Mouse (Mus musculus) myocyte (in vitro differentiated cells): ENCODE results near the gene Smurf2. TPM values are rescaled to one million over a fixed set of nuclear protein-coding genes. Genes with fewer than 3 reads are reported as not detected.
"Not testable (repeated sequence)": the region's sequence is repeated elsewhere in the genome, so short reads cannot be mapped to it uniquely, and the experiment has no call there.

ENCODE experiments used
- H3K27me3 ChIP-seq: one replicate; pipeline ENCODE4 v1.6.1; 2011; ENCODE audit not compliant: control insufficient read depth, insufficient read depth, insufficient read length
- H3K36me3 ChIP-seq: one replicate; pipeline ENCODE4 v1.6.1; 2011; ENCODE audit not compliant: control insufficient read depth, insufficient read depth
- H3K4me2 ChIP-seq: one replicate; pipeline ENCODE4 v1.6.1; 2011; ENCODE audit warnings: low read depth, control low read depth
- H3K4me3 ChIP-seq: one replicate; pipeline ENCODE4 v1.5.1; 2011; ENCODE audit warnings: mild to moderate bottlenecking, control low read depth, moderate library complexity
- H3K79me2 ChIP-seq: one replicate; pipeline ENCODE4 v1.6.1; 2011; ENCODE audit not compliant: control insufficient read depth, insufficient read depth
- H3ac ChIP-seq: one replicate; pipeline ENCODE4 v1.6.1; 2011; ENCODE audit not compliant: control insufficient read depth, insufficient read length
- CEBPB ChIP-seq: IDR thresholded peaks from 2 replicates; pipeline ENCODE4 v1.6.1; 2011; ENCODE audit warnings: mild to moderate bottlenecking, moderate library complexity; ENCODE audit not compliant: poor library complexity, insufficient read depth, severe bottlenecking
- E2F4 ChIP-seq: IDR thresholded peaks from one replicate; pipeline ENCODE4 v1.6.1; 2011; ENCODE audit warnings: mild to moderate bottlenecking, control low read depth, moderate library complexity; ENCODE audit not compliant: insufficient read depth
- MAX ChIP-seq: IDR thresholded peaks from one replicate; pipeline ENCODE4 v1.6.1; 2011; ENCODE audit warnings: low read depth, mild to moderate bottlenecking, control low read depth
- MYOD1 ChIP-seq, 3 experiments: IDR thresholded peaks; one replicate each; pipeline ENCODE4 v1.6.1; 2011; ENCODE audit warnings: control low read depth in 2 of 3, low read depth in 2 of 3, mild to moderate bottlenecking in 2 of 3, moderate library complexity in 1 of 3; ENCODE audit not compliant: insufficient read length in 2 of 3, control insufficient read depth in 1 of 3
- MYOG ChIP-seq, 3 experiments: IDR thresholded peaks; one replicate each; pipeline ENCODE4 v1.6.1; 2011; ENCODE audit warnings: control low read depth in 2 of 3, low read depth in 2 of 3, mild to moderate bottlenecking in 2 of 3; ENCODE audit not compliant: insufficient read length in 2 of 3, control insufficient read depth in 1 of 3, insufficient read depth in 1 of 3
- POLR2A ChIP-seq: IDR thresholded peaks from one replicate; pipeline ENCODE4 v1.6.1; 2011; ENCODE audit warnings: low read depth, mild to moderate bottlenecking, control low read depth, moderate library complexity; ENCODE audit not compliant: insufficient read length
- POLR2AphosphoS2 ChIP-seq: IDR thresholded peaks from one replicate; pipeline ENCODE4 v1.6.1; 2011; ENCODE audit warnings: low read depth, control low read depth; ENCODE audit not compliant: insufficient read length
- REST ChIP-seq: IDR thresholded peaks from one replicate; pipeline ENCODE4 v1.6.1; 2011; ENCODE audit warnings: mild to moderate bottlenecking, control low read depth, moderate library complexity; ENCODE audit not compliant: insufficient read depth, insufficient read length
- SRF ChIP-seq: IDR thresholded peaks from one replicate; pipeline ENCODE4 v1.6.1; 2011; ENCODE audit warnings: low read depth; ENCODE audit not compliant: control insufficient read depth, insufficient read length
- TCF12 ChIP-seq: IDR thresholded peaks from one replicate; pipeline ENCODE4 v1.6.1; 2011; ENCODE audit warnings: mild to moderate bottlenecking, control low read depth; ENCODE audit not compliant: poor library complexity, insufficient read depth, severe bottlenecking
- TCF3 ChIP-seq: IDR thresholded peaks from one replicate; pipeline ENCODE4 v1.6.1; 2011; ENCODE audit warnings: low read depth, control low read depth; ENCODE audit not compliant: insufficient read length
- USF1 ChIP-seq: IDR thresholded peaks from one replicate; pipeline ENCODE4 v1.6.1; 2011; ENCODE audit warnings: low read depth, mild to moderate bottlenecking, control low read depth, moderate library complexity
- polyA plus RNA-seq: library from polyadenylated mRNA; unstranded; fragments of >200 nt; fragmentation: generic; extraction: Trizol; gene quantifications from one replicate; pipeline ENCODE4 v1.2.1, GENCODE M21; 2012; ENCODE audit warnings: missing spikeins

The Smurf2 gene
- polyA plus RNA-seq, 1 experiment, result 11.5 TPM

DNA sequence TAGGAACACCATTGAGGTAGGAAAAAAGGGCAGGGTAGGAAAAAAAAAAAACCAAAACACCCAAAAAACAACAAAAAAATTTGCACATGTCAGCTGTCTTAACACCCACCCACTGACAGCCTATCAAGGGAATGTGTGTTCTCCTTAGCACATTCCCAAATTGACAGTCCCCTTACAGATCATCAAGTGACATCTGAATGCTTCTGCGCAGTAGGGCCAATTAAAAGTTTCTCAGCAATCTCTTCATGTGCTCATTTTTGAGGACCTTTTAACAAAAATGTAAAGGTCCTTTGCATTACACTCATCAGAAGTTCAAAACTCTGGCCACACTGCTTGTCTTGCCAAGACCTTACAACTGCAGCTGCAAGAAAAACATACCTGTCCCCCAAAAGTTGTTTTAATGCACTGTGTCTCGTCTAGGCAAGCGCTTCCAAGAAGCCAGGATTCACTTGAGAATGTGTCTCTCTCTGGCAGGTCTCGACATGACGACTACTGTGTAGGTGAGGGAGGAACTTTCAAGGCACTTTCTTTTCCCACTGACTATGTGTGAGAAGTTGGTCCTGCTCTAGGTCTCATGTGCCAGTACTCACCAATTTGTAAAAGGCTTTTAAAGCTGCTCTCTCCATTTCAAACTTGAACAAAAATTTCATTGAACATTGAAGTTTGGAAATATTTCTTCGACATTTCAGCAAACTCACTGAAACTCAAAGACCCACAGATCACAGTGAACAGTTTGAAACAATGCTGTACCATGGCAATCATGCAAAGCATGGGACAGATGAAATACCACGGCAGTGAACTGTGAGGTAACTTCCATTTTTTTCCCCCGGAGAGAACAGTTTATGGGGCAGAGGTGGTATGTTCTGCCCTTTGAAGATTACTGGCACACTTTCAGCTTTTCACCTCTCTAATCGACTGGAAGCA lies 137.4 kb downstream of the Smurf2 start:
- Histone ChIP-seq H3ac (no peak overlapping the region), H3K36me3 (peaks cover 70% of the 10 kb centered on the region), H3K4me3 (no peak overlapping the region), H3K79me2 (peaks cover 62% of the 10 kb centered on the region), H3K4me2 (no peak overlapping the region), H3K27me3 (no peaks in the 10 kb centered on the region)
- peak; percentile 18 for TF ChIP-seq POLR2AphosphoS2
- TF ChIP-seq TCF3, result no peak

- H3K79me2 ChIP-seq, result peaks cover 61% of the 10 kb centered on the region
- H3ac ChIP-seq, H3K4me2 ChIP-seq, H3K27me3 ChIP-seq, H3K4me3 ChIP-seq: not testable (repeated sequence)
- peaks cover 69% of the 10 kb centered on the region for H3K36me3 ChIP-seq
Measured at GRCm38 (mm10) chr11:106782271-106782670, 138.2 kb downstream of the Smurf2 start.

DNA sequence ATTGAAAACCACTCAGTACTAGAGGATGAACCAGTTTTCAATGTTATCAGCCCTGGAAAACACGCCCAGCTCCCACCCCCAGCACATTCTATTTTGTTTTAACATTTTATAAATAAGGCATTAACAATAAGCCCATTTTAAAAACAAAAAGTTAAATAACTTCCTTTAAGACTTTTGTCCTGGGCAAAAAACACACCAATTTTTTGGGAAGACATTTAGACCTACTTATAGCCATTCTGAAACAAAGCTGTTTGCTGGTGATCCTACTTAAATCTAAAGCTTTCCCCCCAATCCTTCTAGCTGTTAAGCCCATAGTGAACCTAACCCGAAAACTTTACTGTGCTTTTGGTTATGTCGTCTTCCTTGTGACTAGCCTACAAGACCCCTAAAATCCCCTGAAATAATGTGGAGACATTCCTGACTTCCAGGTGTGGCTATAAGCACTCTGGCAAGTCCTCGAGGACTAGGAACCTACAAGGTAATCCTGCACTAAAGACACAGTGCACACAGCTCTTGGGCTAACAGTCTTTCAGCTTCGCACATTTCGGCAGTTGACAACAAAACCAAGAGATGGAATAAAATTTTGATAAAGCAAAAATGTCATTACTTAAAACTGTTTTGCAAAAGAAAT lies 139.8 kb downstream of the Smurf2 start:
- no peak overlapping the region for H3ac ChIP-seq
- peaks cover 57% of the 10 kb centered on the region for H3K36me3 ChIP-seq
- H3K27me3 ChIP-seq, result no peaks in the 10 kb centered on the region
- no peak overlapping the region for H3K4me2 ChIP-seq
- peaks cover 45% of the 10 kb centered on the region for H3K79me2 ChIP-seq
- TF ChIP-seq USF1 (no peak), E2F4 (no peak), REST (no peak), SRF (no peak), TCF12 (no peak), CEBPB (no peak), MYOD1 (IDR thresholded peaks at IDR 0.05; ENCODE audit: control insufficient read depth in 1 of 3, insufficient read length in 2 of 3, low read depth in 2 of 3) (no peak), TCF3 (no peak), MYOG (IDR thresholded peaks at IDR 0.05; ENCODE audit: control insufficient read depth in 1 of 3, insufficient read depth in 1 of 3, insufficient read length in 2 of 3, low read depth in 2 of 3) (no peak), POLR2AphosphoS2 (no peak), MAX (no peak), POLR2A (no peak)
- H3K4me3 ChIP-seq, result no peak overlapping the region

DNA sequence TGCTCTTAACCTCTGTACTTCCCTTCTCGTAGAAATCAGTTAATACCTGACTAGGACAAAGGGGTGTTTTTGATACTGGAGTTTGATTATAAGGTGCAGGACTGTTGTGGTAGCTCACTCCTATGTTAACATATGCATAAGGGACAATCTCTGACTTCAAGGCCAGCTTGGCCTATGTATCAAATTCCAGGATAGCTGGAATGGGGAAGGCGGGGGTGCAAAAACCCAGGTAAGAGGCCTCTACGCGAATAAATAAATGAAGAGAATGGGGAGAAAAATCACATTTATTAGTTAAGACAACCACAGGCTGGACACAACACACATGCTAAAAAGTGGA lies 140.5 kb downstream of the Smurf2 start:
- H3K79me2 ChIP-seq, result peaks cover 39% of the 10 kb centered on the region
- TF ChIP-seq TCF3, result no peak
- no peak for TF ChIP-seq TCF12
- no peak for TF ChIP-seq MYOG (IDR thresholded peaks at IDR 0.05; ENCODE audit: control insufficient read depth in 1 of 3, insufficient read depth in 1 of 3, insufficient read length in 2 of 3, low read depth in 2 of 3)
- no peak for TF ChIP-seq POLR2A
- no peak for TF ChIP-seq USF1
- no peak for TF ChIP-seq E2F4
- TF ChIP-seq CEBPB, result no peak
- TF ChIP-seq MYOD1 (IDR thresholded peaks at IDR 0.05; ENCODE audit: control insufficient read depth in 1 of 3, insufficient read length in 2 of 3, low read depth in 2 of 3), result no peak
- TF ChIP-seq POLR2AphosphoS2, result no peak
- TF ChIP-seq MAX, result no peak
- no peak for TF ChIP-seq REST
- TF ChIP-seq SRF, result no peak
- H3K36me3 ChIP-seq, result peaks cover 56% of the 10 kb centered on the region
- H3K4me3 ChIP-seq, result peak overlapping the region; percentile 54
- no peaks in the 10 kb centered on the region for H3K27me3 ChIP-seq
- H3ac ChIP-seq, result no peak overlapping the region
- peak overlapping the region; percentile 88 for H3K4me2 ChIP-seq

GRCm38 (mm10) chr11:106779388-106780088 lies 141.0 kb downstream of the Smurf2 start, which contains the start of gene Polg2:
Gene Polg2 (minus strand): TSS chr11:106779537.
- H3K36me3 ChIP-seq, result peaks cover 51% of the 10 kb centered on the region
- no peaks in the 10 kb centered on the region for H3K27me3 ChIP-seq
- peak within 1 kb of the TSS; percentile 54 for H3K4me3 ChIP-seq
- peak within 1 kb of the TSS; percentile 88 for H3K4me2 ChIP-seq
- H3ac ChIP-seq, result peak within 1 kb of the TSS; percentile 27
- TF ChIP-seq POLR2A, result peak; percentile 96
- no peak for TF ChIP-seq MAX
- TF ChIP-seq TCF12, result no peak
- peak; percentile 2 for TF ChIP-seq REST
- TF ChIP-seq SRF, result no peak
- no peak for TF ChIP-seq E2F4
- no peak for TF ChIP-seq USF1
- TF ChIP-seq TCF3, result no peak
- peak in 1 of 3 experiments; percentile 18 for TF ChIP-seq MYOD1 (IDR thresholded peaks at IDR 0.05; ENCODE audit: control insufficient read depth in 1 of 3, insufficient read length in 2 of 3, low read depth in 2 of 3)
- peak in 1 of 3 experiments; percentile 37 for TF ChIP-seq MYOG (IDR thresholded peaks at IDR 0.05; ENCODE audit: control insufficient read depth in 1 of 3, insufficient read depth in 1 of 3, insufficient read length in 2 of 3, low read depth in 2 of 3)
- TF ChIP-seq CEBPB, result no peak
- peak; percentile 99 for TF ChIP-seq POLR2AphosphoS2
- peaks cover 34% of the 10 kb centered on the region for H3K79me2 ChIP-seq
